Mouse (Mus musculus) small intestine, adult 2 months (tissue): Measurements from ENCODE around the gene Slc1a7. TPM values are rescaled to one million over a fixed set of nuclear protein-coding genes. Genes with fewer than 3 reads are reported as not detected.

Experiments
- H3K27ac ChIP-seq: fragments of 200-500 bp; 2 replicates; pipeline ENCODE4 v1.5.1; 2012; ENCODE audit warnings: low read depth, low read length, control low read depth, inconsistent platforms; ENCODE audit not compliant: insufficient read depth
- H3K27me3 ChIP-seq: fragments of 200-500 bp; 2 replicates; pipeline ENCODE4 v1.6.1; 2012; ENCODE audit warnings: mild to moderate bottlenecking, moderate library complexity, low read length, inconsistent platforms; ENCODE audit not compliant: control insufficient read depth, insufficient read depth
- H3K36me3 ChIP-seq: fragments of 200-500 bp; 2 replicates; pipeline ENCODE4 v1.6.1; 2012; ENCODE audit warnings: mild to moderate bottlenecking, low read length, control low read depth, inconsistent platforms; ENCODE audit not compliant: control insufficient read depth, insufficient read depth
- H3K4me1 ChIP-seq: fragments of 200-500 bp; 2 replicates; pipeline ENCODE4 v1.6.1; 2012; ENCODE audit warnings: low read length, inconsistent platforms, mixed read lengths; ENCODE audit not compliant: control insufficient read depth, insufficient read depth, insufficient read length
- H3K4me3 ChIP-seq: fragments of 200-500 bp; 2 replicates; pipeline ENCODE4 v1.5.1; 2012; ENCODE audit warnings: low read depth, mild to moderate bottlenecking, control low read depth, inconsistent platforms, low read length, moderate library complexity
- CTCF ChIP-seq: fragments of 200-500 bp; IDR thresholded peaks from 2 replicates; pipeline ENCODE4 v1.5.1; 2012; ENCODE audit warnings: low read depth, mild to moderate bottlenecking, control low read depth, inconsistent platforms, low read length, moderate library complexity, mixed read lengths; ENCODE audit not compliant: insufficient replicate concordance, insufficient read length; ENCODE audit errors: extremely low read depth
- POLR2A ChIP-seq: fragments of 200-500 bp; IDR thresholded peaks from 2 replicates; pipeline ENCODE4 v1.6.1; 2012; ENCODE audit warnings: low read depth, mild to moderate bottlenecking, control low read depth, inconsistent platforms, low read length, moderate library complexity
- WGBS: fragments of 180-500 bp; shearing (Covaris S2); methylation state at CpG from one replicate; pipeline ENCODE4 v1.1.7; 2018; 5-methylcytosine and 5-hydroxymethylcytosine counted together
- polyA plus RNA-seq: library from polyadenylated mRNA; depleted of rRNA; stranded (reverse); fragments of >200 nt; gene quantifications from 2 replicates; pipeline ENCODE4 v1.2.3, GENCODE M21; 2012

Gene Slc1a7
- polyA plus RNA-seq, 1 experiment: 0.16 TPM

DNA sequence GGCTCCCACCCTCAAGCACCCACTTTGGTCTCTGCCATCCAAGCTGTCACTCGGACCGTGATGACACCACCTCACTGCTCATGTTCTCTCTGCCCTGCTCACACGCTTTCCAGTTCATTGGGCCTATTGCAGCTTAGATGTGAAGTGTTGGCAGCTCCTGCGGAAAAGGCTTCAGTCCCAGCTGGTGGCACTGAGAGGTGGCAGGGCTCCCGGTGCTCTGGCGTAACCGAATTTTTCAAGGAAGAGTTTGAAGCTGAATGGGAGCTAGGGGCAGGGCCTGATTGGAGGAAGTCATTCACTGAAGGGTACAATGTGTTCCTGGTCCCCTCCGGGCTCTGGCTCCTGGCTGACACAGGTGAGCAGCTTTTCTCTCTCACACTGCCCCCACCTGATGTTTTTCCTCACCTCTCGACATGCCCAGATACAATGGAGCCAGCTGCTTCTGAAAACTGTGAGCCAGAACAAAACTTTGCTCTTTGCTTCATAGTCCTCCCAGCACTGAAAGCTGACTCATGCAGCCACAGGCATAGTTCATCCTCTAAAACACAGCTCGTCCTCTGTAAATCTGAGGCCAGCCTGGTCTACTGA, 83.6 kb downstream of the Slc1a7 start:
- 85% methylated on average over 10 of the region's 10 CpGs for WGBS
- Histone ChIP-seq H3K36me3 (peaks cover 73% of the 10 kb centered on the region), H3K4me3 (no peak overlapping the region), H3K27ac (no peak overlapping the region; the same call in 1 of the 2 replicates), H3K27me3 (no peaks in the 10 kb centered on the region), H3K4me1 (peaks cover 5% of the 10 kb centered on the region; the same call in 1 of the 2 replicates)
- TF ChIP-seq POLR2A: no peak
- no peak for TF ChIP-seq CTCF

DNA sequence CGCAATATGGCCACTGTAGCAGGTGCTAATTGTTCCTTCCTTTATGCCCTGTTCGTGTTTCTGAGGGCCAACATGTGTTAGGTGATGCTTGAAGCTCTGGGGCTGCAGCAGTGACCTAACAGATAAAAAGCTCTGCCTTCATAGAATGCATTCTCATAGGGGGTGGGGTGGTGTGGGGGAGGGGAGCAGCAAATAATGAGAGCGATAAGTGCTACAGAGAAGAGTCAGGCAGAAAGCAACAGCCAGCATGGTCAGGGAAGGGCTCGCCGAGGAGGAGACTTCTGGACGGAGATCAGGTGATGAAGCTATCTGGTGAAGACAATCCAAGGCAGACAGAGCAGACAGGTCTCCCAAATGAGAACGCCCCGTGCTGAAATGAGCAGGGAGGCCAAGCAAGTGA, 84.5 kb downstream of the Slc1a7 start:
- 86% methylated on average over 8 of the region's 8 CpGs for WGBS
- Histone ChIP-seq H3K4me1 (peaks cover 5% of the 10 kb centered on the region; the same call in 1 of the 2 replicates), H3K27ac (no peak overlapping the region), H3K36me3 (peaks cover 70% of the 10 kb centered on the region), H3K27me3 (no peaks in the 10 kb centered on the region), H3K4me3 (no peak overlapping the region)
- TF ChIP-seq CTCF (no peak), POLR2A (no peak)

DNA sequence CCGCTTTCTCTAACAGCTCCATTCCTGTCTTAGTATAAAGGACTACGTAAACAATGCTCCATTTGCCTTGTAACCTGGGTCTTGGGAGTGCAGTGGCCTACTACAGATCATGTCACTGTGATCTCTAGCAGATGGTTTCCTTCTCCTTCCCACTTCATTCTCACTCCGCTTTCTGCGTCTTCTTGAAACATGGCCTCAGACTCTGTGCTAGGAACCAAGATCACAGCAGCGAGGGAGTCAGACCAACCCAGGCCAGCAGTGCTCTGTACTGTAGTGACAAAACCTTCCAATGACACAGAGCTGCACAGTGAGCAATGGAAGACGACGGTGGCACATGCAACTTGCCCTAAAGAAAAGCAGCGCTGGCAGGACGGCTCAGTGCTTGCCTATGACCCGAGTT, 87.7 kb downstream of the Slc1a7 start:
- no peak overlapping the region for H3K27ac ChIP-seq
- TF ChIP-seq CTCF (no peak), POLR2A (no peak)
- peaks cover 5% of the 10 kb centered on the region; the same call in 1 of the 2 replicates for H3K4me1 ChIP-seq
- H3K27me3 ChIP-seq: no peaks in the 10 kb centered on the region
- no peak overlapping the region for H3K4me3 ChIP-seq
- peaks cover 67% of the 10 kb centered on the region for H3K36me3 ChIP-seq
- 90% methylated on average over 10 of the region's 10 CpGs for WGBS

DNA sequence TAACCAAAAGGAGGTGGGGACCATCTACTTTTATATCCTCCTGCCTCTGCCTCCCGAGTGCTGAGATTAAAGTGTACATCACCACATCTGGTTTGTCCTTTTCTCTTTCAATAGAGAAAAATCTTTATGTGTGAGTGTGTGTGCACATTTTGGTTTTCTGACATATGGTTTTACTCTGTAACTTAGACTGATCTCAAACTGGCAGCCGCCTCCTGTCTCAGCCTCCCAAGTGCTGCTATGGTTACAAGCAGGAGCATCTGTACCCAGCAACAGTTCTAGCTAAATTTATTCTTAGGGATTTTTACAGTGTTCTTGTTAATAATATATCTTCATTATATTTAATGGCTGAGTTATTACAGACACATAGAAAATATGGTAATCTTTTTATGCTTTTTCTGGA, 89.1 kb downstream of the Slc1a7 start:
- no peaks in the 10 kb centered on the region; the same call in 1 of the 2 replicates for H3K4me1 ChIP-seq
- TF ChIP-seq CTCF (no peak), POLR2A (no peak)
- no peaks in the 10 kb centered on the region for H3K27me3 ChIP-seq
- peaks cover 65% of the 10 kb centered on the region for H3K36me3 ChIP-seq
- H3K27ac ChIP-seq: no peak overlapping the region
- 90% methylated on average over 2 of the region's 2 CpGs for WGBS
- no peak overlapping the region for H3K4me3 ChIP-seq

DNA sequence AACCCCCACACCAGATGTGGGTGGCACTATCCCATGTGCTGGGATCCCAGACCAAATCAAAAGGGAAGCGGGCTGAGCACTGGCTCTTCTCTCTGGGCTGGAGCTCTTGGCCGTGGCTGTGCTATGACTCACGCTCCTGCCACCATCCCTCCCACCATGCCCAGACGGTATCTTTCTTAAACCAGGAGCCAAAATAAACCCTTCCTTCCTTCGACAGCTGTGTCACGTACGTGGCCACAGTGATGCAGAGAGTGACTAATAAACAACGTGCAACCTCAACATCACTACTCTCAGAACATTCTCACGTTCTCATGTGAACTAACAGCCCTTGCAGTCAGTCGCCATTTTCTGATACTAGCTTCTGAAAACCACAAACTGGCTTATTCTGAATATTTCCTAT, 90.0 kb downstream of the Slc1a7 start:
- no peak overlapping the region for H3K4me3 ChIP-seq
- H3K27me3 ChIP-seq: no peaks in the 10 kb centered on the region
- H3K36me3 ChIP-seq: peaks cover 62% of the 10 kb centered on the region
- WGBS: 76% methylated on average over 10 of the region's 10 CpGs
- no peaks in the 10 kb centered on the region; the same call in 1 of the 2 replicates for H3K4me1 ChIP-seq
- no peak for TF ChIP-seq CTCF
- no peak for TF ChIP-seq POLR2A
- H3K27ac ChIP-seq: no peak overlapping the region

DNA sequence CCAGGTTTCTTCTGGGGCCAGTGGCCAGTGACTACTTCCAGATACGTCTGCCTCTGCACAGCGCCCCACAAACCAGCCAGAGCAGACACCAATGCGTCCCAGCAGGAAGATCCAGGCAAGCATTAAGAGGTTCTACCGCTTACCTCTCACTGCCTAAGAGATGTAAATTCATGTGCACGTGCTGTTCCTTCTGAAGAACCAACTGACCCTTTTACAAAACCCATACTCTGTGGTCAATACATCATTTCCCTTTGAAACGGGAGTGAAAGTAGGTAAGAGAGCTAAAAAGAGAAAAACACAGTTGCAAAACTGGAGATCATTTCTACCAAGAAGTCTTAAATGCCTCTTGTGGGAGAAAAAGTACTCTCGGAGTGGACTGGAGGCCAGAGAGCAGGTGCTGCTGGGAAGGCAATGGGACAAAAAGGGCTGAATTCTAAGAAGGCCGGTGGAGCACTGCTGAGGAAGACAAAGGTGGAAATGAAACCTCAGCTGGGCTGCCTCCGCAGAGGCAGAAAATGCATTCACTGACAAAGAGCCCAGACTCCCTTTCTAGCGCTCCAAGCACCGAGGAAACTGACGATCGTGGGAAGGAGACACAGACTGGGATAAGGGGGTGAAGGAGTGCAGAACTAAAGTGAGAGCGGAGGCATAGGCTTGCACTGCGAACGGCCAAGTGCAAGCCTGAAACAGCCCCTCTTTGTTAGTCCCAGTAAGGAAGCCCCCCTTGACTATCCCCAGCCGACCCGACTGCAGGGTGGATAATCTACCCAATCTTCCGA, 91.7 kb downstream of the Slc1a7 start:
- TF ChIP-seq CTCF: no peak
- no peak for TF ChIP-seq POLR2A
- no peaks in the 10 kb centered on the region for H3K27me3 ChIP-seq
- H3K4me3 ChIP-seq: no peak overlapping the region
- WGBS: 85% methylated on average over 19 of the region's 19 CpGs
- peaks cover 58% of the 10 kb centered on the region for H3K36me3 ChIP-seq
- no peak overlapping the region for H3K27ac ChIP-seq
- H3K4me1 ChIP-seq: peaks cover 5% of the 10 kb centered on the region

DNA sequence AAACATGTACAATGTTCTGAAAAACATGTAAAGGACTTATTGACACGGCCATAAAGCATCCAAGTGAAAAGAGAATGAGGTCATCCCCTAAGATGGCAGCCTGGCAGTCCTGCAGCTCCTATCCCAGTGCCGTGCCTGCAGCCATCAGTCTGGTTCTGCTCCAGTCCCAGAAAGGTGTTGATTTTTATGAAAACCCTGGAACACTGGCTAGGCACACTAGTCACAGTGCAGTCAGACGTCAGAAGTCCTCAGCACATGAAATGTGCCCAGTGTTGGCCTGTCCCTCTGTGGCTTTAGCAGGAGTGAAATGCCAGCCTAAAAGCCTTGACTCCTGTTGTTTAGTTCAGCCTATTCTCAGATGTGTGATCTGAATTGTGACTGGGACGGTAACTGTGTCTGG, 92.6 kb downstream of the Slc1a7 start:
- WGBS: 87% methylated on average over 4 of the region's 4 CpGs
- Histone ChIP-seq H3K4me1 (peaks cover 8% of the 10 kb centered on the region), H3K36me3 (peaks cover 49% of the 10 kb centered on the region), H3K4me3 (no peak overlapping the region), H3K27me3 (no peaks in the 10 kb centered on the region), H3K27ac (no peak overlapping the region)
- TF ChIP-seq CTCF (no peak), POLR2A (no peak)
